Mouse (Mus musculus) activated CD4-positive, CD25-positive, alpha-beta regulatory T cell, adult 4 months (primary cell): ENCODE measurements around the gene Ttc28. TPM values are rescaled to one million over a fixed set of nuclear protein-coding genes. Genes with fewer than 3 reads are reported as not detected.

Source experiments
- ATAC-seq: one replicate; pipeline ENCODE4 v1.8.0; 2017
- polyA plus RNA-seq, 2 experiments: library from polyadenylated mRNA; unstranded; fragments of 100-300 nt; shearing (Covaris generic); gene quantifications; one replicate each; pipeline ENCODE4 v1.2.1; 2017

The Ttc28 gene
- polyA plus RNA-seq, 2 experiments from 2014 or later = 1.9 to 2.6 TPM

DNA sequence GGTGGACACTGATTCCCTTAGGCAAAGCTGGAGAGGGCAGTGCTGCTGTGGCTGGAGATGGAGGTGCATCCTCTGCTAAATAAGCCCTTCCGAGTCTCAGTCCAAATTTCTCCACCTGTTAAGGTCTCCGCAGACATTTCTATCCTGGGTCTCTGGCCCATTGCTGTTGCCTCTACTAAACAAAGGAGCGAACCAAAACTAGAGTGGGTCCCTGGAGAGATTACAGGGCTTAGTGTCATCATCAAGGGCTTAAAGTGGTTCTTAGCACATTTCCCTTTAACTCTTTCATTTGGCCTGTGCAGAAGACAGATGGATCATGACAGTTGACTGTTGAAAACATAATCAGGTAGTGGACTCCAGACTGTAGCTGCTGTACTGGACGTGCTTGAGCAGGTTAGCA, 9.0 kb downstream of the Ttc28 start:
- ATAC-seq = no peak

GRCm38 (mm10) chr5:110889945-110890344, 10.3 kb downstream of the Ttc28 start:
- no peak for ATAC-seq

- ATAC-seq = no peak
Measured at GRCm38 (mm10) chr5:110890561-110890960, 11.0 kb downstream of the Ttc28 start.

GRCm38 (mm10) chr5:110897114-110897788, 17.6 kb downstream of the Ttc28 start:
- no peak for ATAC-seq

DNA sequence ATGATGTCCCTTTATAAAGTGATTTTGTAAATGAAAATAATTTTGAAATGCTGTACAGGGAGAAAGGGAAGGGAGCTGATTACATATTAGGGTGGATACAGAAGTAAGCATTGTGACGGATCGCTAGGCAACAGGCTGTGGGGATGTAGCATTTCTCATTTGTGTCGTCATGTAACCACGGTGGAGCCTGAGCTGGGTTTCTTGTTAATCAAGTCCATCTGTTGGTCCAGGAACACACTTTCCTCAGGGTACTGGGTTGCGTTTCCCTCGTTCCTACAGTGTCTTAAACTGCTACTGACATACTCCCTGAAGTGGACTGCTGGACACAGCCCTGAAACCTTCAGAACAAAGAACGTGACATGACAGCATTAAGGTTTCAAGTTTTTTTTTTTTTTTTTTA, 18.6 kb downstream of the Ttc28 start:
- no peak for ATAC-seq

DNA sequence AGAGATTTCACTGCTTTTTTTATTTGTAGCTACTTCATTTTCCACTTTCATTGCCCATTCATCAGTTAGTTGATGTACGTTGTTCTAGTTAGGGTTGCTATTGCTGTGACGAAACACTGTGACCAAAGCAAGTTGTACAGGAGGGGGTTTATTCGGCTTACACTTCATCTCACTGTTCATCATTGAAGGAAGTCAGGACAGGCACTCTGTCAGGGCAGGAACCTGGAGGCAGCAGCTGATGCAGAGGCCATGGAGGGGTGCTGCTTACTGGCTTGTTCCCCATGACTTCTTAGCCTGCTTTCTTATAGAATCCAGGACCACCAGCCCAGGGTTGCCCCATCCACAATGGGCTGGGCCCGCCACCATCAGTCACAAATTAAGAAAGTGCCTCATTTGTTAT, 19.2 kb downstream of the Ttc28 start:
- no peak for ATAC-seq

DNA sequence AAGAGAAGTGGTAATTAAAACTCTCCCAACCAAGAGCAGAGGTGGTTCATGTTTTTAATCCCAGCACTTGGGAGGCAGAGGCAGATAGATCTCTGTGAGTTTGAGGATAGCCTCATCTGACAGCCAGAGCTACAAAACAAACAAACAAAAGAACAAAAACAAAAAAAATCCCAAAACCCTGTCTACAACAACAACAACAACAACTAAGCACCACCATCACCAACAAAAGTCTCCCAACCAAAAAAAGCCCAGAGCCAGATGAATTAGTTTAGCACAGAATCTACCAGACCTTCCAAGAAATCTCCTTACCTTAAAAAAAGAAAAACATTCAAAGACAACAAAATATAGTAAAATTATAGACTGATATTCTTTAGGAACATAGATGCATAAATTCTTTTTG, 20.7 kb downstream of the Ttc28 start:
- ATAC-seq = no peak

- ATAC-seq = no peak
Measured at GRCm38 (mm10) chr5:110906708-110907107, 27.1 kb downstream of the Ttc28 start.

GRCm38 (mm10) chr5:110908879-110909278, 29.3 kb downstream of the Ttc28 start:
- ATAC-seq = no peak

DNA sequence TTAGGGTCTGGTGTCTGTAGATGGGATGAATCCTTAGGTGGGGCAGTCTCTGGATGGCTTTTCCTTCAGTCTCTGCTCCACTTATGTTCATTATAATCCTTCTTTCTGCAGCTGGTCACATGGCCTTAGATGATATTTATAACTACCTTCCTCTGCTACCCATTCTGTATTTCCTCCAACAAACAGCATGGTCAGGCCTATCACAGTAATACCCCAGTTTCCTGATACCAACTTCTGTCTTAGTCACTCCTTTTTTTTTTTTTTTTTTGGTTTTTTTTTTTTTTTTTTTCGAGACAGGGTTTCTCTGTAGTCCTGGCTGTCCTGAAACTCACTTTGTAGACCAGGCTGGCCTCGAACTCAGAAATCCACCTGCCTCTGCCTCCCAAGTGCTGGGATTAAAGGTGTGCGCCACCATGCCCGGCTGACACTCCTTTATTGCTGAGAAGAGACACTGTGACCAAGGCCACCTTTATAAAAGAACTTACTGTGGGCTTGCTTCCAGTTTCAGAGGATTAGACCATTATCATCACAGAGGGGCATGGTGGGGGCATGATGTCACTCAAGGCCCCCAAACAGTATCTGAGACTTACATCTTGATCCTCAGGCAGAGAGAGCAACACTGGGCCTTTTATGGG, 30.5 kb downstream of the Ttc28 start:
- no peak for ATAC-seq

DNA sequence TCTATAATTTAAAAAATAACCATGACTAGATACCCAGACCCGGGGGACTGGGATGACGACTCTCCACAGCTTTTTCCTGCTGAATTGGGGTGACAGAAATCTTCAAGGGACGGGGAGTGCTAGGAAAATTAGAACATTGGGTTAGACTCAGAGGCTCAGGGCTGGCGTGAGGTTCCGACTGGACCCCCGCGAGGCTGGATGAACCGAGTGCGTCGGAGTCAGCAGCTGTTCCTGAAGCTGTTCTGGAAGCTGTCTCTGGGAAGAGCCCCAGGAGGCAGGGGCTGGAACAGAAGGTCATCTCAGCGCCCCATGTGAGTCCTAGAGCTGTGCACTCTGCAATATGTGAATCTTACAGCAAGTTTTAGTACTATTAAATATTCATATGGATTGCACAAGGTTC, 35.3 kb downstream of the Ttc28 start:
- no peak for ATAC-seq

GRCm38 (mm10) chr5:110916241-110916640, 36.6 kb downstream of the Ttc28 start:
- ATAC-seq = no peak

GRCm38 (mm10) chr5:110919541-110919940, 39.9 kb downstream of the Ttc28 start:
- no peak for ATAC-seq

GRCm38 (mm10) chr5:110923336-110923735, 43.7 kb downstream of the Ttc28 start:
- no peak for ATAC-seq

GRCm38 (mm10) chr5:110924636-110925035, 45.0 kb downstream of the Ttc28 start:
- no peak for ATAC-seq

- ATAC-seq = no peak
Measured at GRCm38 (mm10) chr5:110925804-110926203, 46.2 kb downstream of the Ttc28 start.

GRCm38 (mm10) chr5:110928289-110928688, 48.7 kb downstream of the Ttc28 start:
- ATAC-seq = no peak

GRCm38 (mm10) chr5:110929306-110929705, 49.7 kb downstream of the Ttc28 start:
- no peak for ATAC-seq

GRCm38 (mm10) chr5:110936606-110937005, 57.0 kb downstream of the Ttc28 start:
- no peak for ATAC-seq

DNA sequence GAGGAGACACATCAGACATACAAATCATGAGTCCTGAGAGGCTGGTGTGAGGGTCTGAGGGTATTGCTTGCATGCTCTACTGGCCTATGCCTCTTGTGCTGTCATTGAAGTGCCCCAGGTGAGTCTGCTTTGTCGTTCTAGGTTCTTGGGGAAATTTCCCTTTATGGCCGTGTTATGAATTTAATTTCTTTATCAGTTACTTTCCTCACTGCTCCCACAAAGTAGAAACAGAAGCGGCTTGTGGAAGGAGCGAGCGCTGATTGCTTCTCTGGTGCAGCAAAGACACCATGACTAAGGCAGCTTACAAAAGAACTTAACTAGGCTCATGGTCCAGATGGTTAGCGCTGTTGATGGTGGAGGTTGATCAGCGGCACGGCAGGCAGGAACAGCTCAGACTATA, 64.7 kb downstream of the Ttc28 start:
- ATAC-seq = no peak

DNA sequence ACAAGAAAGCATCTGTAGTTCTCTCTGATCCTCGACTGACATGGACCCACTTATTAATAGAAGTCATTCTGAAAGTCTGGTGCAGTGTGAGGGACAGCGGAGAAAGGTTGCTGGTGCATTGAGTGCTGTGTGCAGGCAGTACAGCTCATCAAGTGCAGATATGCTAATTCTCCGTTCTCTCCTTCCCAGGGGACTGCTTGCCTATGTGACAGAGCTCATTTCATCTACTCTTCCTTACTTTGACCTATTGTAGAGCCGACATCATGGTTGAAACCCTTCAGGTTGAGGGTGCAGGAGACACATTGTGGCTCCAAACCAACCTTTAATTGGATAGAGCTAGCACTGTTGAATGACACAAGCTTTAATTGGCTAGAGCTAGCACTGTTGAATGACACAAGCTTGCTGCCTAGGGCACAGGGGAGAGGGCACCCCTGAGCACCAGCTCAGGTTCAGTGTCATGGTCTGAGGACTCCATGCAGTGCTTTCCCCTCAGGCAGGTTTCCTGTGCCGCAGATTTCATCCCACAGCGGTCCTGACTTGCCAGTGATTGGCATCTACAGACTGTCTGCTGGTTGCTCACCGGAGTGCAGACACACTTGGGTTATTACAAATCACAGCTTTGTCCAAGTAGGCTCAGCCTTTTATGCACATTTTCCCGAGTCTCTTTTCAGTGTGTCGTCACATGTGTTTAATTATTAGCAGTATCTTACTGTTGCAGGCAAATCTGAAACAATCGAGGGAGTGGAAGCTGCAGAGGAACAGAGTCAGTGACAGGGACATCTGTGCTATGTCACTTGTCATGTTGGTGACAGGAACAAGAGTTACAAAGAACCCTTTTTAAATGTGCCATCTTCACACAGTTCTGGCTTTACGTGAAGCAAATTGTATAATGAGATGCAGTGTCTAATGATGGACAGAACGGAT, 69.1 kb downstream of the Ttc28 start:
- no peak for ATAC-seq

DNA sequence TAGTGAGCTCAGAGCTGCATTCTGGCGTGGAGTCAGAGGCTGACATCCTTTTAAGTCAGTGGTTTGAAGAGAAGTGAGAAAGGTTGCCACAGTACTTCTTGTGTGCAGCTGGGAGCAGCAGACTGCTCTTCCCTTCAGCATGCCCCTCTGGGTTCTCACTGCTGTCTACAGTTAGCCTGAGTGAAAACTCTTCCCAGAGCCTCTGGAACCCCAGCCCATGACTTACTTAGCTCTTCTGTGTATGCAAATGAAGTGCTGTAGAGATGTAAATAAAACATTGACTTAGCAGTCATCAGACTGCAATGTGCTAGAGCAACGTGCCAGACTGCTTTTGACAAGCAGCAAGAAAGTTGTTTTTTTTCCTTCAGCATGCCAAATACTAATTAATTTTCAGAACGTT, 70.2 kb downstream of the Ttc28 start:
- ATAC-seq = no peak

GRCm38 (mm10) chr5:110958196-110958595, 78.6 kb downstream of the Ttc28 start:
- no peak for ATAC-seq

- ATAC-seq = no peak
Measured at GRCm38 (mm10) chr5:110960067-110960466, 80.5 kb downstream of the Ttc28 start.
